Mouse (Mus musculus): Measurements from ENCODE around the gene Bud13. TPM values are rescaled to one million over a fixed set of nuclear protein-coding genes. Genes with fewer than 3 reads are reported as not detected.
A peak's percentile ranks its signal among the peaks of the same experiment; 100 is the strongest.
"Not testable (repeated sequence)": the region's sequence is repeated elsewhere in the genome, so short reads cannot be mapped to it uniquely, and the experiment has no call there.

The Bud13 gene
- total RNA-seq, 1 experiment, result 21.6 TPM

DNA sequence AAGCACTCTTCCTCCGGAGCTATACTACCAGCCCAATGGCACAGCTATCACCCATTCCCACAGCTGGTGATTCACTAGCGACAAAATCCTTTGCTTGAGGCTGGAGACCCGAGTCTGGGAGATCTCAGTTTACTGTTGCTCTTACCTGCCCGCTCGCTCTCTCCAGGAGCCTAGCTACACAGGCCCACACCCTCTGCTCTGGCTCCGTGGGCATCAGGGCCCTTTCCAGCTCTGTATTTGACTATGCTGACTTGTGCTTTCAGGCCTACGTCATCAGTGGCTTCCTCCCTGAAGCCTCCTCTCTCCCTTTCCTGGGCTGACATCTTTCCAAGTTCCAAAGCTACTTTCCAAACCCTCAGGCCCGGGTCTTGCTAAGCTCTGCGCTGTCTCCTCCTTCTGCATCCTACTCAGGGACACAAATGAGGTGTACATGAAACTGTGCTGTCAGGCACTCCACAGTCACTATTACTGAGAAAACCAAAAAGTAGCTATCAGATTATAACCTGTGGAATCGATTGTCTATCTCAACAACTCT lies 52.7 kb downstream of the Bud13 start:
- no peaks in the 10 kb centered on the region for H3K9me3 ChIP-seq (ENCODE audit: control insufficient read depth, insufficient read depth, low read depth, low read length)
- H3K4me1 ChIP-seq (ENCODE audit: control insufficient read depth in 2 of 2, insufficient read depth in 2 of 2, low read length in 2 of 2, poor library complexity in 1 of 2), result peaks cover 12 to 33% of the 10 kb centered on the region in 2 experiments; a peak in 3 of 4 replicates
- H3K36me3 ChIP-seq (ENCODE audit: control insufficient read depth, insufficient read depth, low read length, poor library complexity, severe bottlenecking), result no peaks in the 10 kb centered on the region
- H3K27ac ChIP-seq (ENCODE audit: insufficient read depth, low read depth, low read length, poor library complexity, severe bottlenecking), result no peak overlapping the region
- no peak for TF ChIP-seq MAFK (IDR thresholded peaks at IDR 0.05; ENCODE audit: insufficient read depth, low read depth, low read length)
- no peak for TF ChIP-seq ZC3H11A (IDR thresholded peaks at IDR 0.05; ENCODE audit: borderline replicate concordance, low read depth, low read length)
- no peak for TF ChIP-seq HCFC1 (IDR thresholded peaks at IDR 0.05; ENCODE audit: borderline replicate concordance, insufficient read depth, low read length)
- no peak for TF ChIP-seq CHD2 (IDR thresholded peaks at IDR 0.05; ENCODE audit: low read depth, low read length)
- no peak for TF ChIP-seq ZNF384 (IDR thresholded peaks at IDR 0.05; ENCODE audit: low read depth, low read length)
- no peak for DNase-seq (ENCODE audit: low read depth, low spot score)
- no peak overlapping the region for H3K4me3 ChIP-seq (ENCODE audit: insufficient read depth in 1 of 2, low read depth in 1 of 2, low read length in 2 of 2, poor library complexity in 1 of 2, severe bottlenecking in 1 of 2)
- H3K9ac ChIP-seq (ENCODE audit: insufficient read depth, low read depth, low read length, poor library complexity, severe bottlenecking), result no peak overlapping the region
- in situ Hi-C loops (cut with MboI; ENCODE audit: low sequenced_read_pairs in 2 of 2, unreplicated experiment in 2 of 2), result no loop called here

DNA sequence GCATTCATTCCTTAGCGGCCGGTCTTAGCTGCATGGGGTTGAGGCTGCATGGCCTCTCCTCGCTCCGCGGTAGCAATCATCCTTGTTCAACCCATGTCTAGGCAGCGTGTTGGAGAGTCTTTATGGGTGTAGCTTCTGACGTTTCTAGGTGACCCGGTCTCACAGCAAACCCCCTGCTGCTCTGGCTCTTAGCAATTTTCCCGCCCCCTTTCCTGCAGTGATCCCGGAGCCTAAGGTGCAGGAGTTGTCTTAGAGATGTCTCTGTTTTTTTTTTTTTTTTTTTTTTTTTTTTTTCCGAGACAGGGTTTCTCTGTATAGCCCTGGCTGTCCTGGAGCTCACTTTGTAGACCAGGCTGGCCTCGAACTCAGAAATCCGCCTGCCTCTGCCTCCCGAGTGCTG lies 53.5 kb downstream of the Bud13 start:
- in situ Hi-C loops (cut with MboI; ENCODE audit: low sequenced_read_pairs in 2 of 2, unreplicated experiment in 2 of 2); DNase-seq (ENCODE audit: low read depth, low spot score); H3K36me3 ChIP-seq (ENCODE audit: control insufficient read depth, insufficient read depth, low read length, poor library complexity, severe bottlenecking); H3K27ac ChIP-seq (ENCODE audit: insufficient read depth, low read depth, low read length, poor library complexity, severe bottlenecking); H3K9ac ChIP-seq (ENCODE audit: insufficient read depth, low read depth, low read length, poor library complexity, severe bottlenecking); H3K4me3 ChIP-seq (ENCODE audit: insufficient read depth in 1 of 2, low read depth in 1 of 2, low read length in 2 of 2, poor library complexity in 1 of 2, severe bottlenecking in 1 of 2); H3K9me3 ChIP-seq (ENCODE audit: control insufficient read depth, insufficient read depth, low read depth, low read length): not testable (repeated sequence)
- H3K4me1 ChIP-seq (ENCODE audit: control insufficient read depth in 2 of 2, insufficient read depth in 2 of 2, low read length in 2 of 2, poor library complexity in 1 of 2), result peaks cover 10 to 30% of the 10 kb centered on the region in 2 experiments; a peak in 3 of 4 replicates
- TF ChIP-seq ZNF384 (IDR thresholded peaks at IDR 0.05; ENCODE audit: low read depth, low read length), result peak; percentile 63; the same call in 1 of the 2 replicates

DNA sequence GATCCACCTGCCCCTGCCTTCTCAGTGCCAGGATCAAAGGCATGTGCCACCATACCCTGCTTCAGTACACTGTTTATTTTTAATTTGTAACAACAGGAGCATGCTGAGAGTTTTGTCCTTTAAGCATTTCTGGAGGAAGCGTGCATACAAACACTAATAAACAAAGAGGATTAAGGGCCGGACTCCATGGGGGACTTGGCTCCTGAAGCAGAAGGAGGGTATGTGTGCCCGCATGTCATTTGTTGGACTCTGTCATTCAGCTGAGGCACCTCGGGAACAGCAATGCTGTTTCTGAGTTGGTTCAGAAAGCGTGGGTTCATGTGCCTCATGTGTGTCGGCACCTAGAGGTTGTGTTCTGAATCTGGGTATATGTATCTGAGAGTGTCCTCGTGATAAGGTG lies 54.5 kb downstream of the Bud13 start:
- TF ChIP-seq ZC3H11A (IDR thresholded peaks at IDR 0.05; ENCODE audit: borderline replicate concordance, low read depth, low read length) (no peak), ZNF384 (IDR thresholded peaks at IDR 0.05; ENCODE audit: low read depth, low read length) (no peak), MAFK (IDR thresholded peaks at IDR 0.05; ENCODE audit: insufficient read depth, low read depth, low read length) (no peak), CHD2 (IDR thresholded peaks at IDR 0.05; ENCODE audit: low read depth, low read length) (no peak), HCFC1 (IDR thresholded peaks at IDR 0.05; ENCODE audit: borderline replicate concordance, insufficient read depth, low read length) (no peak)
- no peaks in the 10 kb centered on the region for H3K36me3 ChIP-seq (ENCODE audit: control insufficient read depth, insufficient read depth, low read length, poor library complexity, severe bottlenecking)
- H3K9ac ChIP-seq (ENCODE audit: insufficient read depth, low read depth, low read length, poor library complexity, severe bottlenecking), result no peak overlapping the region
- H3K27ac ChIP-seq (ENCODE audit: insufficient read depth, low read depth, low read length, poor library complexity, severe bottlenecking), result no peak overlapping the region
- H3K4me3 ChIP-seq (ENCODE audit: insufficient read depth in 1 of 2, low read depth in 1 of 2, low read length in 2 of 2, poor library complexity in 1 of 2, severe bottlenecking in 1 of 2), result no peak overlapping the region
- H3K9me3 ChIP-seq (ENCODE audit: control insufficient read depth, insufficient read depth, low read depth, low read length), result no peaks in the 10 kb centered on the region
- H3K4me1 ChIP-seq (ENCODE audit: control insufficient read depth in 2 of 2, insufficient read depth in 2 of 2, low read length in 2 of 2, poor library complexity in 1 of 2), result peaks cover 10 to 30% of the 10 kb centered on the region in 2 experiments; a peak in 3 of 4 replicates
- in situ Hi-C loops (cut with MboI; ENCODE audit: low sequenced_read_pairs in 2 of 2, unreplicated experiment in 2 of 2), result no loop called here
- DNase-seq (ENCODE audit: low read depth, low spot score), result no peak

DNA sequence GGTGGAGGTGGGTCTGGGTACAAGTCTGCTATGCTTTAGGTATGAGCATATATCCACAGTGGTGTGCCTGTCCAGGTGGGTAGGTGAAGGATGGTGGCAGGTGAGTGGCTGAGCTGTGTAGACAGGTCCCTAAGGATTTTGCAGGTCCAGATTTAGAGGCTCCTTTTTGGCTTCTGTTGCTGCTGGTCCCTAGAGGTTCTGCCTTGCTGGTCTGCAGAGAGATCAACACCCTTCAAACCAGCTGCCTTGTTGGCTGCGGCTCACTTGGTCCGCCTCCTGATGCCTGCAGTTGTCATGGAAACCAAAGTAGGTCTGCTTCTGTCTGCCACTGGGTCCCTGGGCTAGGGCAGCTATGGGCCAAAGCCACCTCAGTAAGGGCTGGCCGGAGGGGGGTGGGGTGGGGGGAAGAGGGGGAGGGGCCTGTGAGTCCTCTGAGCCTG lies 55.1 kb downstream of the Bud13 start:
- peak; percentile 65 for DNase-seq (ENCODE audit: low read depth, low spot score)
- Histone ChIP-seq H3K27ac (ENCODE audit: insufficient read depth, low read depth, low read length, poor library complexity, severe bottlenecking) (no peak overlapping the region), H3K9me3 (ENCODE audit: control insufficient read depth, insufficient read depth, low read depth, low read length) (no peaks in the 10 kb centered on the region), H3K4me1 (ENCODE audit: control insufficient read depth in 2 of 2, insufficient read depth in 2 of 2, low read length in 2 of 2, poor library complexity in 1 of 2) (peaks cover 10 to 30% of the 10 kb centered on the region in 2 experiments; a peak in 3 of 4 replicates), H3K9ac (ENCODE audit: insufficient read depth, low read depth, low read length, poor library complexity, severe bottlenecking) (no peak overlapping the region), H3K4me3 (ENCODE audit: insufficient read depth in 1 of 2, low read depth in 1 of 2, low read length in 2 of 2, poor library complexity in 1 of 2, severe bottlenecking in 1 of 2) (no peak overlapping the region), H3K36me3 (ENCODE audit: control insufficient read depth, insufficient read depth, low read length, poor library complexity, severe bottlenecking) (no peaks in the 10 kb centered on the region)
- TF ChIP-seq MAFK (IDR thresholded peaks at IDR 0.05; ENCODE audit: insufficient read depth, low read depth, low read length) (no peak), HCFC1 (IDR thresholded peaks at IDR 0.05; ENCODE audit: borderline replicate concordance, insufficient read depth, low read length) (no peak), ZNF384 (IDR thresholded peaks at IDR 0.05; ENCODE audit: low read depth, low read length) (no peak), ZC3H11A (IDR thresholded peaks at IDR 0.05; ENCODE audit: borderline replicate concordance, low read depth, low read length) (no peak), CHD2 (IDR thresholded peaks at IDR 0.05; ENCODE audit: low read depth, low read length) (no peak)
- in situ Hi-C loops (cut with MboI; ENCODE audit: low sequenced_read_pairs in 2 of 2, unreplicated experiment in 2 of 2), result no loop called here

DNA sequence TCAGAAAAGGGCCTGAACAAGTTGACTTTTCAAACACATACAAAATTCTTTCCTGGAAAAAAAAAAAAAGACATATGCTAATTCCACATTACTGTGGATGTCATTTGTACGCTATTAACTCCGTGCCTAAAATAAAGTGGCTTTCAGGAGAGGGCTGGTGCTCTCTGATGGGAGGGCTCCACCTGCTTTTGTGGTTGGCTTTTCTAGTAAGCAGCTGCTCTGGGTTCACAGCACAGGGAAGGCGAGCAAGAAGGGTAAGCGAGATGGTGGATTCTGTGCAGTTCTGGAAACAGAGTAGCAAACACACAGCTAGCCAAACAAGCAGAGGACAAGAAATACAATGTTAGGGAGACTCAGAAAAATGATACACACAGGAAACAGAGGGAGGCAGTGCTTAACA lies 55.6 kb downstream of the Bud13 start:
- Histone ChIP-seq H3K4me1 (ENCODE audit: control insufficient read depth in 2 of 2, insufficient read depth in 2 of 2, low read length in 2 of 2, poor library complexity in 1 of 2) (peaks cover 10 to 30% of the 10 kb centered on the region in 2 experiments; a peak in 3 of 4 replicates), H3K36me3 (ENCODE audit: control insufficient read depth, insufficient read depth, low read length, poor library complexity, severe bottlenecking) (no peaks in the 10 kb centered on the region), H3K9me3 (ENCODE audit: control insufficient read depth, insufficient read depth, low read depth, low read length) (no peaks in the 10 kb centered on the region), H3K27ac (ENCODE audit: insufficient read depth, low read depth, low read length, poor library complexity, severe bottlenecking) (peak overlapping the region; percentile 82; the same call in 1 of the 2 replicates), H3K9ac (ENCODE audit: insufficient read depth, low read depth, low read length, poor library complexity, severe bottlenecking) (no peak overlapping the region), H3K4me3 (ENCODE audit: insufficient read depth in 1 of 2, low read depth in 1 of 2, low read length in 2 of 2, poor library complexity in 1 of 2, severe bottlenecking in 1 of 2) (no peak overlapping the region)
- in situ Hi-C loops (cut with MboI; ENCODE audit: low sequenced_read_pairs in 2 of 2, unreplicated experiment in 2 of 2), result no loop called here
- TF ChIP-seq ZC3H11A (IDR thresholded peaks at IDR 0.05; ENCODE audit: borderline replicate concordance, low read depth, low read length) (no peak), HCFC1 (IDR thresholded peaks at IDR 0.05; ENCODE audit: borderline replicate concordance, insufficient read depth, low read length) (no peak), CHD2 (IDR thresholded peaks at IDR 0.05; ENCODE audit: low read depth, low read length) (no peak), MAFK (IDR thresholded peaks at IDR 0.05; ENCODE audit: insufficient read depth, low read depth, low read length) (no peak), ZNF384 (IDR thresholded peaks at IDR 0.05; ENCODE audit: low read depth, low read length) (no peak)
- DNase-seq (ENCODE audit: low read depth, low spot score), result no peak

Measured in ES-E14 (cell line).